11 mouse cellular contexts compared by ENCODE assay signal in genomic region chr8:85500460-85500859, GRCm38 (mm10). TPM values are rescaled to one million over a fixed set of nuclear protein-coding genes. Genes with fewer than 3 reads are reported as not detected.
A peak's percentile ranks its signal among the peaks of the same experiment; 100 is the strongest.
DNase-seq lines count a peak whose midpoint lies in the region; ATAC-seq and TF ChIP-seq lines count a peak whose summit lies in the region.
"Had no signal": no experiment of that assay in that cellular context is flagged by ENCODE, and none has a peak within 500 bp of the region (broad histone marks: within the 10 kb centered on the region; RNA-seq: fewer than 3 reads in every experiment).

No protein-coding gene starts in this region.

- no peak for TF ChIP-seq POLR2A in limb, embryonic 14.5 days (IDR thresholded peaks at IDR 0.05; ENCODE audit: borderline replicate concordance, extremely low read depth, insufficient read depth, insufficient read length)

- H3K36me3 ChIP-seq in forebrain, embryonic 14.5 days (ENCODE audit: control insufficient read depth, insufficient read depth, low read length) = peaks cover 24% of the 10 kb centered on the region; the same call in 1 of the 2 replicates
- H3K36me3 ChIP-seq in forebrain, embryonic 12.5 days (replicated peaks) = peaks cover 13% of the 10 kb centered on the region
- H3K36me3 ChIP-seq in limb, embryonic 14.5 days (ENCODE audit: control insufficient read depth, insufficient read depth, low read length) = peaks cover 31% of the 10 kb centered on the region
- H3K36me3 ChIP-seq in limb, embryonic 10.5 days = peaks cover 71% of the 10 kb centered on the region
- H3K36me3 ChIP-seq in hindbrain, postnatal 0 days (ENCODE audit: insufficient read depth, low read length) = peaks cover 17% of the 10 kb centered on the region
- H3K36me3 ChIP-seq in neural tube, embryonic 13.5 days = peaks cover 34% of the 10 kb centered on the region
- no peaks in the 10 kb centered on the region for H3K36me3 ChIP-seq in intestine, embryonic 16.5 days (ENCODE audit: control insufficient read depth, insufficient read depth, low read length)

- no peak overlapping the region for H3K9ac ChIP-seq in forebrain, embryonic 14.5 days (ENCODE audit: low read length)
- no peak overlapping the region for H3K9ac ChIP-seq in forebrain, embryonic 12.5 days
- no peak overlapping the region for H3K9ac ChIP-seq in limb, embryonic 14.5 days (ENCODE audit: low read depth, low read length, severe bottlenecking)
- H3K9ac ChIP-seq in hindbrain, postnatal 0 days (replicated peaks; ENCODE audit: low read length) = no peak overlapping the region
- peak overlapping the region; percentile 26; the same call in 1 of the 2 replicates for H3K9ac ChIP-seq in neural tube, embryonic 13.5 days
- H3K9ac ChIP-seq in intestine, embryonic 16.5 days (ENCODE audit: low read depth, low read length) = no peak overlapping the region
- H3K9ac ChIP-seq: limb, embryonic 12.5 days had no signal

- H3K27me3 ChIP-seq in forebrain, embryonic 14.5 days (replicated peaks; ENCODE audit: control insufficient read depth, insufficient read depth, low read length) = no peaks in the 10 kb centered on the region
- H3K27me3 ChIP-seq in forebrain, embryonic 12.5 days = no peaks in the 10 kb centered on the region
- no peaks in the 10 kb centered on the region for H3K27me3 ChIP-seq in limb, embryonic 14.5 days (ENCODE audit: control insufficient read depth, insufficient read depth, low read length)
- H3K27me3 ChIP-seq in limb, embryonic 10.5 days (ENCODE audit: low read depth, poor library complexity, severe bottlenecking) = no peaks in the 10 kb centered on the region
- H3K27me3 ChIP-seq in hindbrain, postnatal 0 days (ENCODE audit: insufficient read depth, low read length) = no peaks in the 10 kb centered on the region
- H3K27me3 ChIP-seq in neural tube, embryonic 13.5 days = no peaks in the 10 kb centered on the region
- no peaks in the 10 kb centered on the region for H3K27me3 ChIP-seq in intestine, embryonic 16.5 days (replicated peaks; ENCODE audit: control insufficient read depth, insufficient read depth, low read length)
- H3K27me3 ChIP-seq: limb, embryonic 12.5 days had no signal

- peaks cover 16% of the 10 kb centered on the region for H3K4me1 ChIP-seq in forebrain, embryonic 14.5 days (ENCODE audit: control insufficient read depth, insufficient read depth, low read length)
- H3K4me1 ChIP-seq in forebrain, embryonic 12.5 days = peaks cover 8% of the 10 kb centered on the region
- H3K4me1 ChIP-seq in limb, embryonic 14.5 days (ENCODE audit: control insufficient read depth, insufficient read depth, low read length) = peaks cover 7% of the 10 kb centered on the region; the same call in 1 of the 2 replicates
- peaks cover 17% of the 10 kb centered on the region; the same call in 1 of the 2 replicates for H3K4me1 ChIP-seq in limb, embryonic 10.5 days
- H3K4me1 ChIP-seq in hindbrain, postnatal 0 days (ENCODE audit: insufficient read depth, low read length) = peaks cover 11% of the 10 kb centered on the region; the same call in 1 of the 2 replicates
- H3K4me1 ChIP-seq in neural tube, embryonic 13.5 days (replicated peaks) = peaks cover 47% of the 10 kb centered on the region
- peaks cover 6% of the 10 kb centered on the region; the same call in 1 of the 2 replicates for H3K4me1 ChIP-seq in intestine, embryonic 16.5 days (ENCODE audit: control insufficient read depth, insufficient read depth, low read length)

- H3K27ac ChIP-seq in forebrain, embryonic 14.5 days (ENCODE audit: low read depth, low read length) = peak overlapping the region; percentile 53; the same call in 1 of the 2 replicates
- H3K27ac ChIP-seq in forebrain, embryonic 12.5 days = no peak overlapping the region
- H3K27ac ChIP-seq in limb, embryonic 14.5 days (replicated peaks; ENCODE audit: low read depth, low read length) = 0 out of 2 replicates have a peak overlapping the region, but pooled peaks have one; percentile 1
- no peak overlapping the region for H3K27ac ChIP-seq in limb, embryonic 10.5 days
- H3K27ac ChIP-seq in hindbrain, postnatal 0 days = peak overlapping the region; percentile 84
- H3K27ac ChIP-seq in neural tube, embryonic 13.5 days (replicated peaks) = peak overlapping the region; percentile 89
- H3K27ac ChIP-seq in intestine, embryonic 16.5 days (ENCODE audit: low read length) = no peak overlapping the region
- H3K27ac ChIP-seq: heart, embryonic 10.5 days; kidney, postnatal 0 days; limb, embryonic 12.5 days had no signal

- 93% methylated on average over 10 of the region's 10 CpGs for WGBS in forebrain, embryonic 14.5 days
- 93% methylated on average over 10 of the region's 10 CpGs for WGBS in forebrain, embryonic 12.5 days
- 90% methylated on average over 10 of the region's 10 CpGs for WGBS in limb, embryonic 14.5 days
- 92% methylated on average over 10 of the region's 10 CpGs for WGBS in limb, embryonic 10.5 days
- 79% methylated on average over 10 of the region's 10 CpGs for WGBS in hindbrain, postnatal 0 days
- 81% methylated on average over 10 of the region's 10 CpGs for WGBS in neural tube, embryonic 13.5 days
- WGBS in intestine, embryonic 16.5 days = 81% methylated on average over 10 of the region's 10 CpGs

- no peak overlapping the region for H3K4me2 ChIP-seq in forebrain, embryonic 14.5 days (ENCODE audit: low read length)
- no peak overlapping the region for H3K4me2 ChIP-seq in forebrain, embryonic 12.5 days
- no peak overlapping the region for H3K4me2 ChIP-seq in limb, embryonic 14.5 days (replicated peaks; ENCODE audit: low read depth, low read length, severe bottlenecking)
- H3K4me2 ChIP-seq in hindbrain, postnatal 0 days (ENCODE audit: low read depth, low read length) = no peak overlapping the region
- H3K4me2 ChIP-seq in neural tube, embryonic 13.5 days = 0 out of 2 replicates have a peak overlapping the region, but pooled peaks have one; percentile 7
- H3K4me2 ChIP-seq in intestine, embryonic 16.5 days (ENCODE audit: low read depth, low read length) = no peak overlapping the region
- H3K4me2 ChIP-seq: limb, embryonic 12.5 days had no signal

- ATAC-seq in forebrain, embryonic 14.5 days = 0 out of 2 replicates have a peak, but pooled peaks have one; percentile 36
- no peak for ATAC-seq in forebrain, embryonic 12.5 days (ENCODE audit: low FRiP score)
- no peak for ATAC-seq in limb, embryonic 14.5 days (ENCODE audit: low FRiP score, low read depth)
- no peak for ATAC-seq in hindbrain, postnatal 0 days
- no peak for ATAC-seq in neural tube, embryonic 13.5 days (ENCODE audit: low read depth)
- ATAC-seq in intestine, embryonic 16.5 days = no peak

- DNase-seq in forebrain, embryonic 14.5 days (ENCODE audit: low spot score) = no peak
- no peak for DNase-seq in limb, embryonic 14.5 days (ENCODE audit: low spot score)
- no peak for DNase-seq in limb, embryonic 10.5 days (ENCODE audit: low spot score)
- no peak for DNase-seq in hindbrain, postnatal 0 days (ENCODE audit: low spot score)
- no peak for DNase-seq in testis, postnatal 10 days (ENCODE audit: low spot score)

- no peak overlapping the region for H3K4me3 ChIP-seq in forebrain, embryonic 14.5 days (ENCODE audit: low read depth, low read length)
- H3K4me3 ChIP-seq in forebrain, embryonic 12.5 days (replicated peaks) = no peak overlapping the region
- no peak overlapping the region for H3K4me3 ChIP-seq in limb, embryonic 14.5 days (replicated peaks; ENCODE audit: low read length)
- no peak overlapping the region for H3K4me3 ChIP-seq in limb, embryonic 10.5 days
- H3K4me3 ChIP-seq in hindbrain, postnatal 0 days (ENCODE audit: low read length) = no peak overlapping the region
- no peak overlapping the region for H3K4me3 ChIP-seq in neural tube, embryonic 13.5 days
- no peak overlapping the region for H3K4me3 ChIP-seq in intestine, embryonic 16.5 days (ENCODE audit: low read length)
- H3K4me3 ChIP-seq: heart, embryonic 10.5 days; limb, embryonic 12.5 days had no signal

- no peak for TF ChIP-seq CTCF in hindbrain, postnatal 0 days (IDR thresholded peaks at IDR 0.05; ENCODE audit: low read depth)

- H3K9me3 ChIP-seq in forebrain, embryonic 14.5 days (replicated peaks; ENCODE audit: control insufficient read depth, low read length) = no peaks in the 10 kb centered on the region
- no peaks in the 10 kb centered on the region for H3K9me3 ChIP-seq in forebrain, embryonic 12.5 days
- no peaks in the 10 kb centered on the region for H3K9me3 ChIP-seq in limb, embryonic 14.5 days (ENCODE audit: control insufficient read depth, low read length)
- no peaks in the 10 kb centered on the region for H3K9me3 ChIP-seq in limb, embryonic 10.5 days (replicated peaks)
- H3K9me3 ChIP-seq in hindbrain, postnatal 0 days (ENCODE audit: low read length) = no peaks in the 10 kb centered on the region
- H3K9me3 ChIP-seq in neural tube, embryonic 13.5 days = no peaks in the 10 kb centered on the region
- H3K9me3 ChIP-seq in intestine, embryonic 16.5 days (ENCODE audit: control insufficient read depth, low read length) = no peaks in the 10 kb centered on the region
- H3K9me3 ChIP-seq: heart, embryonic 10.5 days; limb, embryonic 12.5 days had no signal

RNA-seq across cellular contexts. Expression of gene Gpt2, which starts 8.1 kb away (rescaled TPM):
- polyA plus RNA-seq in forebrain, embryonic 14.5 days (2014; fragmentation: Nextera tagmentation; extraction: Ambion mirVana) = 29.1 and 37.3 TPM in 2 replicates
- 36.9 and 38.3 TPM in 2 replicates for polyA plus RNA-seq in forebrain, embryonic 12.5 days (2016; fragmentation: Nextera tagmentation; extraction: Ambion mirVana)
- 24.6 and 26.7 TPM in 2 replicates for polyA plus RNA-seq in limb, embryonic 14.5 days (2012; rRNA removed)
- polyA plus RNA-seq in limb, embryonic 14.5 days (2014; fragmentation: Nextera tagmentation; extraction: Ambion mirVana) = 36.2 and 40.2 TPM in 2 replicates
- 63.7 and 65.8 TPM in 2 replicates for polyA plus RNA-seq in limb, embryonic 10.5 days (2016; fragmentation: Nextera tagmentation; extraction: Ambion mirVana)
- 99.4 and 107 TPM in 2 replicates for total RNA-seq in hindbrain, postnatal 0 days (2014; rRNA removed)
- polyA plus RNA-seq in hindbrain, postnatal 0 days (2015; fragmentation: Nextera tagmentation; extraction: Ambion mirVana) = 43.2 and 46.4 TPM in 2 replicates
- 53.1 and 56.9 TPM in 2 replicates for polyA plus RNA-seq in neural tube, embryonic 13.5 days (2015; fragmentation: Nextera tagmentation; extraction: Ambion mirVana)
- polyA plus RNA-seq in intestine, embryonic 16.5 days (2015; fragmentation: Nextera tagmentation; extraction: Ambion mirVana) = 12.0 and 12.4 TPM in 2 replicates

RNA-seq across cellular contexts. Expression of gene Dnaja2, which starts 54.7 kb away (rescaled TPM):
- 177 and 193 TPM in 2 replicates for polyA plus RNA-seq in forebrain, embryonic 14.5 days (2014; fragmentation: Nextera tagmentation; extraction: Ambion mirVana)
- polyA plus RNA-seq in forebrain, embryonic 12.5 days (2016; fragmentation: Nextera tagmentation; extraction: Ambion mirVana) = 167 and 183 TPM in 2 replicates
- 44.2 and 70.9 TPM in 2 replicates for polyA plus RNA-seq in limb, embryonic 14.5 days (2012; rRNA removed)
- polyA plus RNA-seq in limb, embryonic 14.5 days (2014; fragmentation: Nextera tagmentation; extraction: Ambion mirVana) = 146 and 155 TPM in 2 replicates
- polyA plus RNA-seq in limb, embryonic 10.5 days (2016; fragmentation: Nextera tagmentation; extraction: Ambion mirVana) = 193 and 220 TPM in 2 replicates
- total RNA-seq in hindbrain, postnatal 0 days (2014; rRNA removed) = 43.9 and 56.7 TPM in 2 replicates
- 155 and 156 TPM in 2 replicates for polyA plus RNA-seq in hindbrain, postnatal 0 days (2015; fragmentation: Nextera tagmentation; extraction: Ambion mirVana)
- 190 and 225 TPM in 2 replicates for polyA plus RNA-seq in neural tube, embryonic 13.5 days (2015; fragmentation: Nextera tagmentation; extraction: Ambion mirVana)
- polyA plus RNA-seq in intestine, embryonic 16.5 days (2015; fragmentation: Nextera tagmentation; extraction: Ambion mirVana) = 136 and 149 TPM in 2 replicates

Comparison
In these comparisons a context has a peak if more than half of its experiments do, and no peak if none do; other contexts are left out.
1. H3K27ac ChIP-seq: peak in forebrain, embryonic 14.5 days (single experiment), limb, embryonic 14.5 days (single experiment), hindbrain, postnatal 0 days (single experiment) and neural tube, embryonic 13.5 days (single experiment); none in forebrain, embryonic 12.5 days (single experiment), limb, embryonic 10.5 days (single experiment) and intestine, embryonic 16.5 days (single experiment).